Mouse (Mus musculus): ENCODE results near the gene Ass1. TPM values are rescaled to one million over a fixed set of nuclear protein-coding genes. Genes with fewer than 3 reads are reported as not detected.
"Not testable (repeated sequence)": the region's sequence is repeated elsewhere in the genome, so short reads cannot be mapped to it uniquely, and the experiment has no call there.

Ass1 gene
- polyA plus RNA-seq, 1 experiment = 212 TPM

- H3K4me1 ChIP-seq (ENCODE audit: control insufficient read depth, insufficient read depth, low read length) = no peaks in the 10 kb centered on the region
- no peak overlapping the region for H3K4me3 ChIP-seq (ENCODE audit: insufficient read depth, low read length)
- no peak for TF ChIP-seq POLR2A (IDR thresholded peaks at IDR 0.05; ENCODE audit: low read depth, low read length)
- TF ChIP-seq CTCF (IDR thresholded peaks at IDR 0.05; ENCODE audit: borderline replicate concordance, insufficient read depth, low read length) = no peak
- H3K27ac ChIP-seq (ENCODE audit: insufficient read depth, low read length) = no peak overlapping the region
Observed at GRCm38 (mm10) chr2:31511316-31511715, 41.3 kb downstream of the Ass1 start.

GRCm38 (mm10) chr2:31516557-31516956, 46.5 kb downstream of the Ass1 start:
- TF ChIP-seq POLR2A (IDR thresholded peaks at IDR 0.05; ENCODE audit: low read depth, low read length) (no peak), CTCF (IDR thresholded peaks at IDR 0.05; ENCODE audit: borderline replicate concordance, insufficient read depth, low read length) (no peak)
- Histone ChIP-seq H3K4me3 (ENCODE audit: insufficient read depth, low read length) (no peak overlapping the region), H3K27ac (ENCODE audit: insufficient read depth, low read length) (no peak overlapping the region), H3K4me1 (ENCODE audit: control insufficient read depth, insufficient read depth, low read length) (no peaks in the 10 kb centered on the region)

GRCm38 (mm10) chr2:31521800-31522335, 51.9 kb downstream of the Ass1 start:
- H3K27ac ChIP-seq (ENCODE audit: insufficient read depth, low read length) = no peak overlapping the region
- no peaks in the 10 kb centered on the region for H3K4me1 ChIP-seq (ENCODE audit: control insufficient read depth, insufficient read depth, low read length)
- TF ChIP-seq CTCF (IDR thresholded peaks at IDR 0.05; ENCODE audit: borderline replicate concordance, insufficient read depth, low read length) = no peak
- TF ChIP-seq POLR2A (IDR thresholded peaks at IDR 0.05; ENCODE audit: low read depth, low read length) = no peak
- H3K4me3 ChIP-seq (ENCODE audit: insufficient read depth, low read length) = no peak overlapping the region

- no peak overlapping the region for H3K4me3 ChIP-seq (ENCODE audit: insufficient read depth, low read length)
- H3K4me1 ChIP-seq (ENCODE audit: control insufficient read depth, insufficient read depth, low read length) = no peaks in the 10 kb centered on the region
- no peak overlapping the region for H3K27ac ChIP-seq (ENCODE audit: insufficient read depth, low read length)
- no peak for TF ChIP-seq POLR2A (IDR thresholded peaks at IDR 0.05; ENCODE audit: low read depth, low read length)
- no peak for TF ChIP-seq CTCF (IDR thresholded peaks at IDR 0.05; ENCODE audit: borderline replicate concordance, insufficient read depth, low read length)
Observed at GRCm38 (mm10) chr2:31524641-31525040, 54.6 kb downstream of the Ass1 start.

GRCm38 (mm10) chr2:31525778-31526177, 55.8 kb downstream of the Ass1 start:
- no peak overlapping the region for H3K4me3 ChIP-seq (ENCODE audit: insufficient read depth, low read length)
- no peak overlapping the region for H3K27ac ChIP-seq (ENCODE audit: insufficient read depth, low read length)
- H3K4me1 ChIP-seq (ENCODE audit: control insufficient read depth, insufficient read depth, low read length) = no peaks in the 10 kb centered on the region
- TF ChIP-seq CTCF (IDR thresholded peaks at IDR 0.05; ENCODE audit: borderline replicate concordance, insufficient read depth, low read length) = no peak
- no peak for TF ChIP-seq POLR2A (IDR thresholded peaks at IDR 0.05; ENCODE audit: low read depth, low read length)

- no peak overlapping the region for H3K4me3 ChIP-seq (ENCODE audit: insufficient read depth, low read length)
- no peak for TF ChIP-seq CTCF (IDR thresholded peaks at IDR 0.05; ENCODE audit: borderline replicate concordance, insufficient read depth, low read length)
- no peak for TF ChIP-seq POLR2A (IDR thresholded peaks at IDR 0.05; ENCODE audit: low read depth, low read length)
- no peaks in the 10 kb centered on the region for H3K4me1 ChIP-seq (ENCODE audit: control insufficient read depth, insufficient read depth, low read length)
- H3K27ac ChIP-seq (ENCODE audit: insufficient read depth, low read length) = no peak overlapping the region
Observed at GRCm38 (mm10) chr2:31530201-31530600, 60.2 kb downstream of the Ass1 start.

- Histone ChIP-seq H3K4me1 (ENCODE audit: control insufficient read depth, insufficient read depth, low read length) (no peaks in the 10 kb centered on the region), H3K27ac (ENCODE audit: insufficient read depth, low read length) (no peak overlapping the region), H3K4me3 (ENCODE audit: insufficient read depth, low read length) (no peak overlapping the region)
- no peak for TF ChIP-seq POLR2A (IDR thresholded peaks at IDR 0.05; ENCODE audit: low read depth, low read length)
- TF ChIP-seq CTCF (IDR thresholded peaks at IDR 0.05; ENCODE audit: borderline replicate concordance, insufficient read depth, low read length) = no peak
Observed at GRCm38 (mm10) chr2:31537054-31537453, 67.0 kb downstream of the Ass1 start.

- H3K4me1 ChIP-seq (ENCODE audit: control insufficient read depth, insufficient read depth, low read length) = no peaks in the 10 kb centered on the region
- no peak overlapping the region for H3K4me3 ChIP-seq (ENCODE audit: insufficient read depth, low read length)
- no peak for TF ChIP-seq POLR2A (IDR thresholded peaks at IDR 0.05; ENCODE audit: low read depth, low read length)
- no peak for TF ChIP-seq CTCF (IDR thresholded peaks at IDR 0.05; ENCODE audit: borderline replicate concordance, insufficient read depth, low read length)
- no peak overlapping the region for H3K27ac ChIP-seq (ENCODE audit: insufficient read depth, low read length)
Observed at GRCm38 (mm10) chr2:31538745-31539144, 68.7 kb downstream of the Ass1 start.

- Histone ChIP-seq H3K4me1 (ENCODE audit: control insufficient read depth, insufficient read depth, low read length) (no peaks in the 10 kb centered on the region), H3K4me3 (ENCODE audit: insufficient read depth, low read length) (no peak overlapping the region), H3K27ac (ENCODE audit: insufficient read depth, low read length) (no peak overlapping the region)
- TF ChIP-seq CTCF (IDR thresholded peaks at IDR 0.05; ENCODE audit: borderline replicate concordance, insufficient read depth, low read length) = no peak
- no peak for TF ChIP-seq POLR2A (IDR thresholded peaks at IDR 0.05; ENCODE audit: low read depth, low read length)
Observed at GRCm38 (mm10) chr2:31541581-31541980, 71.6 kb downstream of the Ass1 start.

GRCm38 (mm10) chr2:31547726-31548125, 77.7 kb downstream of the Ass1 start:
- TF ChIP-seq CTCF (IDR thresholded peaks at IDR 0.05; ENCODE audit: borderline replicate concordance, insufficient read depth, low read length) = no peak
- TF ChIP-seq POLR2A (IDR thresholded peaks at IDR 0.05; ENCODE audit: low read depth, low read length) = no peak
- Histone ChIP-seq H3K4me3 (ENCODE audit: insufficient read depth, low read length) (no peak overlapping the region), H3K27ac (ENCODE audit: insufficient read depth, low read length) (no peak overlapping the region), H3K4me1 (ENCODE audit: control insufficient read depth, insufficient read depth, low read length) (no peaks in the 10 kb centered on the region)

GRCm38 (mm10) chr2:31550503-31550902, 80.5 kb downstream of the Ass1 start:
- H3K27ac ChIP-seq (ENCODE audit: insufficient read depth, low read length) = no peak overlapping the region
- H3K4me3 ChIP-seq (ENCODE audit: insufficient read depth, low read length) = no peak overlapping the region
- no peaks in the 10 kb centered on the region for H3K4me1 ChIP-seq (ENCODE audit: control insufficient read depth, insufficient read depth, low read length)
- TF ChIP-seq CTCF (IDR thresholded peaks at IDR 0.05; ENCODE audit: borderline replicate concordance, insufficient read depth, low read length) = no peak
- TF ChIP-seq POLR2A (IDR thresholded peaks at IDR 0.05; ENCODE audit: low read depth, low read length) = no peak

- not testable (repeated sequence) for H3K4me3 ChIP-seq (ENCODE audit: insufficient read depth, low read length); H3K27ac ChIP-seq (ENCODE audit: insufficient read depth, low read length); H3K4me1 ChIP-seq (ENCODE audit: control insufficient read depth, insufficient read depth, low read length)
Observed at GRCm38 (mm10) chr2:31551351-31551750, 81.3 kb downstream of the Ass1 start.
